Mouse (Mus musculus) kidney, adult 11 months (tissue): ENCODE measurements around the gene Phf24.

Source experiments
- DNase-seq: peaks from one replicate; pipeline ENCODE4 v3.0.0; 2022

The Phf24 gene

DNA sequence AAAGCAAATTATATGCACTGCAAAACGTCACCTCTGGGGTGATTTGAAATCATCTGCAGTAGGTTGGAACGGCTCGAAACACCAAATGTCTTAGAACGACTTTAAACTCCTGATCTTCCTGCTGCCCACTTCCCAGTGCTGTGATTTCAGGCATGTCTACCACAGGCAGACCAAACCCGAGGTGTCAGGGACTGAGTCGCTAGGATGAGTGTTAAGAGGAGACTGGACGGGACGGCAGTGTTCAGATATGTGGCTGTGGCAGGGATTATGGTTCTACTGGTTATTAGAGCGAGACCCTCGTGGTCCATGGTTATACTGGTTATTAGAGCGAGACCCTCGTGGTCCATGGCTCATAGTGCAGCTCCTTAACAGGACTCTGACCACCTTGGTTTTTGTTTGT, 1.1 kb upstream of the Phf24 start:
- no peak for DNase-seq

DNA sequence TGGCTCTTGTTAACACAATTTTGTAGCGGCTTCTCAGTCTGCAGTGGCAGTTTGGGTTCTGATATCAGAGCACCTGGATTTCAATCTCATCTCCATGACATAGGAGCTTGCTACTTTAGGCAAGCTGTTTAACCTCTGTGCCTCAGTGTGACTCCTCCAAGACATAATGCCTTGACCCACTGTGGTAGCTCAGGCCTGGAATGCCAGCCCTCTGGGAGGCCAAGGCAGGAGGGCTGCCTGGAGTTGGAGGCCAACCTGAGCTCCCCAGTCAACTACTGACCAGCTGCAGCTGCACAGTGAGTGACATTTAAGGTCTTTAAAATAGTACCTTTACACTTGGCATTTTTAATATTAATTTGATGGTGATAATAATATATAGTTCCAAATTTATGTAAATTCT, 494 bp upstream of the Phf24 start:
- no peak for DNase-seq

DNA sequence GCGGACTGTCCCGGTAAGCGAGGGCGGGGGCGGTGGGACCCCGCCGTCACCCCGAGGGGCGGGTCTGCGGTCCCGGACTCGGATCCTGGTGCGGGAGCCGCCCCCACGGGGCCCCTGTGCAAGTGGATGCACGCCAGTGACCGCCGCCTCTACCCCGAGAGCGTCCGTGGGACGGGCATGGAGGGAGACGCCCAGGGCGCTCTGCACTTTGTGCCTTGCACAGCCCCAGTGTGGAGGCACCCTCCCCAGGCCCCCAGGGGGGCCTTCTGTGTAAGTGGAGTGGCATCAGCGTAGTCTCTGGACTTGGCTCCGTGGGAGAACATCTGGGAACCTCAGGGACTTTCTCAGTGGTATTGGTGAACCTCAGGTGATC, 928 bp downstream of the Phf24 start:
- DNase-seq: no peak

DNA sequence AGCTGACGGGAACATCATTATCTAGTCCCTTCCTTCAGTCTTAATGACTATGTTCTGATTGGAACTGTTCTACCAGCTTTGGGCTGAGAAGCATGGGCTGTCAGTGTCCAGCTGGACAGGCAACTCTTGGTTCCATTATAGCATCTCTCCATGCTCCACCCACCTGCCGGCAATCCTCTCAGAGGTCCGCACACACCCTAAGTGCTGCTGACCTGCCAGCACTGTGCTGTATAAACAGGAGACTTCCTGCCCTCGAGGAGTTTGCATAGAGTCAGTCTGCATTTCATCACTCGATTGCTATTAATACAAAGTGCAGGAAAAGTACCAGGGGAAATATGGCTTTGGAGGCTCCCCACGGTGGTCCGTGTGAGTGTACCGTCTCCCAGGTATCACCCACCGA, 4.3 kb downstream of the Phf24 start:
- DNase-seq: no peak

DNA sequence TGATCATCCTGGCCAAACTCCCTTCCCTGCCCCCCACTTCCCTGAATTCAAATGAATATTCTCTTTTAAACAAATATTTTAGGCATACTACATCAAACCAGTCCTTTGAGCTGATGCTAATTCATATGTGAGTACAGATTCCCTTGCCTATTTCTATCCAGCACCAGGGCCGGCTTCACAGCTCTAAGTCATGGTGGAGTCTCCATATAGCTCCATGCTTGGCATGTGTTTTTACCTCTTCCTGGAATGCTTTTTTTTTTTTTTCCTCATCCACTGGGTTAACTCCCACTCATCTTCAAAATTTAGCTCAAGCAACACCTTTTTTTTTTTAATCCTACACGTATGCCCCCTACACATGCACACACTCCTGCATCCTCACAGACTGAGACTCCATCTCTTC, 5.1 kb downstream of the Phf24 start:
- no peak for DNase-seq

DNA sequence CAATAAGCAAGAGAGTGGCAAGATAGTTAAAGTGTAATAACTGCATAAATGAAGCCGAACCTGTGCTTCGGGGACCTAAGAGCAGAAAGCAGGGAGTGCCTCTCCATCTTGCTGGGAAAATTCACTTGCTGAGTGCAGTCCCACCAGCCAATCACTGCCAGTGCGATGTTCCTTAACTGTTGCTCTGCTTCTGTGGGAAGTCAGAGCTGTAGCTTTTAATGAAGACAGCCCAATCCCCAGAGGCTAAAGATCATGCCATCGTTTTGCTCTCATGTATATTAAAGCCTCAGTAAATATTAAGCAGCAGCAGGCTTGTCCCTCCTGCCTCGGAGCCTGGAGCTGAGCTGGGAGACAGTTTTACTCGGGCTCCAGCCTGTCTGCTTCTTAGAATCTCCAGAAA, 5.6 kb downstream of the Phf24 start:
- DNase-seq: no peak

DNA sequence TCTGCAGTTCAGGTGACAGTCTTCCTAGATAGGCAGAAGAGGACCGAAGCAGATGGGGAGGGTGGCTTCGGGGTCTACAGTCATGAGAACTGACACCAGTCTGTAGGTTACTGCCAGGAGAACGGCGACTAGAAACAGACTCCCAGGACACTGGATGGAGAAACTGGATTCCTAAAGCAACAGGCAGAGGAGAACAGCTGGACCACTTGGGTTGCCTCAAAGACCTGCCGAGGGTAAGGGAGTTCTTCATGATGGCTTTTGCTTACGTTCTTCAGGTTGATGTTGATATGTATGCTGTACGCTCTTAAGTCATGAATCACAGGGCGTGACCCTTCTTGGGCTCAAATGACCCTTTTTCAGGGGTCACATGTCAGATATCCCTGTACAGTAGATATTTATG, 6.0 kb downstream of the Phf24 start:
- DNase-seq: no peak

DNA sequence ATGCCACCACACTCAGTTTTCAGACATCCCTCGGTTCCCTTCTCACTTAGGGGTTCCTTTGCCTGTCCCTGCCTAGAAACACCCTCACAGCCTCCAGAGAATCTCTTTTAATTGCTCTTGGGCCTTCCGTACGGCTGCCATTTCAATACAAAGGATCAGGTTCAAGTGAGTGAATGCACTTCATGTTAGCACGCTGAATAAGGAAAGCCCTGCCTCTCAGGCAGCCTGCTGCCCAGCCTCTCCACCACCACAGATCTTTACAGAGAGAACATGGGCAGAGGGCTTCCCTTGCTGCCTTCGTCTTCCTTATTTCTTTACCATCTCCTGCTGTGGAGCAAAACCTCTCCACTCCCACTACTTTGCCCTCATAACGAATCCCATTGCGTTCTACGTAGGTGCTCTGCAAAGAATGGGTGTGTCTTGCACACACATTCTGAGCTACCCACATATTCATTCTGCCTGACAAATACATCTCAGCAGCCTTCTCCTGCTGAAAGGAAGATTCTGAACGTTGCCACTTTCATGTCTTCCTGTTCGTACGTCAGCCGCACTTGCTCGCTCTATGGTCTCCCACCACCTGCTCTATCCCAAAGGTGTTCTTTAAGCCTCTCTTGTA, 7.7 kb downstream of the Phf24 start:
- DNase-seq: no peak

DNA sequence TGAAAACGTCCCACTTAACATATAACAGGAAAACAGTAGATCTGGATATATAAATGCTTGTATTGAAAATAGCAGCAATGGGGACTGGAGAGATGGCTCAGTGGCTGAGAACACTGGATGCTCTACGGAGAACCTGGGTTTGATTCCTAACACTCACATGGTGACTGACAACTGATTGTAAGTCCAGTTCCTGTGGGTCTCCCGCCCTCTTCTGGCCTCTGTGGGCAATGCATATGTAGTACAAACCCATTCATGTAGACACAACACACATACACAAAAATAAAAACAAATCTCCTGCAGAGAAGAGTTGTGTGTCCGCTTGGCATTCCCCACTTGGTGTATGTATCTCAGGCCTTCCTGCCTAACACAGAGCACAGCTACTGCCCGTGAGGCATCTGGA, 11.7 kb downstream of the Phf24 start:
- no peak for DNase-seq

DNA sequence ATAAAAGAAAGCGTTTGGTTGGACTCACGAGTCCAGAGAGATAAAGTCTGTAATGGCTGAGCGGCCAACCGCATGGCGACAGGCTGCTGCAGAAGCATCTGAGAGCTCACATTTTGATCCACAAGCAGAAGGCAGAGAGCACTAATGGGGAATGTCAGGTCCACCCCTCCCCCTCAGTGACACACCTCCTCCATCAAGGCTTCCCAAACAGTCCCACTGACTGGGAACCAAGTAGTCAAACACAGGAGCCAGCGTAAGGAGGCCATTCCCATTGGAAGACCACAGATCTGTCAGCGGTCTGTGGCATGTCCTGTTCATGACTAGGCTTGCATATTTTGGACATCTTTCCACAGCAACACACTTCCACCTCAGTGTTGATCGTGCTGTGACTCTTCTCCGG, 12.5 kb downstream of the Phf24 start:
- no peak for DNase-seq

DNA sequence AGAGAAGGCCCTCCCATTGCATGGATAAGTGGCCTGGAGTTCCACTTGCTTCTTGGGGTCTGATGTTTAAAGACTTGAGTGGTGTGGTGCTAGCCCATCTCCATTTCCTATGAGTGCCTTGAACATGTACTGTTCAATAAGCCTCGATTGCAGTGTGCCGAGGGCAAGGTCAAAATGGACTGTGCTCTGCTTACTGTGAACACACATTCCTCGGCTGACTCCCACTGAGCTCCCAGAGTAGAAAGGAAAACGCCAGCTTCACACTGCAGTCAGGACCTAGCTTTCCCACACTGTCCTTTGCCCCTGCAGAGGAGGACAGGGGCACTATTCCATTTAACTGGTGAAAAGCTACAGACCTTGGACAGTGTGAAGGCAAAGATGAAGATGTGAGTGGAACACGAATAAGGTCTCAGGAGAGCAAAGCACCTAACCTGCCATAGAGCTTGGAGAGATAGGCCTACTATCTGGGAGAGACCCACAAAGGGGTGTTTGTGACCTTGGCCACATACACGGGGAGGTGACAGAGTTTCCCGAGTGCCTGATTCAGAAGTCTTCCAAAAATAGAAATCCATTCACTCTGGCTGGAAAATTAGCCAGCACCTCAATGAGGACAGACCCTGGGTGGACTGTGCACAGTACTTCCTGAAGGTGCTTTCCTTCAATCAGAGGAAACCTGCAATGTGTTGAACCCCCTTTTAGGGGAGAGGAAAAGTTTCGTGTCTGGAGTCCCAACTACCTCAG, 15.9 kb downstream of the Phf24 start:
- DNase-seq: peak; percentile 52

DNA sequence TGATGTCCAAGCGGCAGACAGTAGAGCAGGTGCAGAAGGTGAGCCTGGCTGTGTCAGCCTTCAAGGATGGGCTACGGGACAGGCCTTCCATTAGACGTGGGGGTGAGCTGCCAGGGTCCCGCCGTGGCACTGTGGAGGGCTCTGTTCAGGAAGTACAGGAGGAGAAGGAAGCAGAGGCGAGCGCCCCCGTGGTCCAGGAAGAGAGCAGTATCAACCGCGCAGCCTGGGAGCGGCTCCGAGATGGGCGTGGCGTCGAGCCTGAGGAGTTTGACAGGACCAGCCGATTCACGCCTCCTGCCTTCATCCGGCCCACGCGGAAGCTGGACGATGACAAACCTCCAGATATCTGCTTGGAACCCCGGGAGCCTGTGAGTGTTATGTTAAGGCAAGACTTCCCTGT, 17.2 kb downstream of the Phf24 start:
- peak; percentile 49 for DNase-seq

DNA sequence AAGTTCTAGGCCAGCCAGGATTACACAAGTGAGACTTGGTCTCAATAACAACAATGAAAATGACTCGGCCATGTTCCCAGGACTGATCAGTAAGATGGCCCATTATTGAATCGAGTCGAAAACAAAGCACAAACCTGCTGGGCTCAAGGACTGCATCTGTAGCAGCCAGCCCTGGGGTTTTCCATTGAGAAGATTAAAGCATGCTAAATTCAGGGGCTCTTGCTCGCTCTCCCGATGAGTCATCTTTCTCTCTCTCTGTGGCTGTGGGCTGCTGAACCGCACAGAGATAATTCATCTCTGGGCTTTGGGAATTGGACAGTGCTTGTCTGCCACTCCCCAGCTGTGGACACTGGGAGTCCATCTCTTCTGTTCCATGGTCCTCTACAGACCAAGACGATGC, 24.9 kb downstream of the Phf24 start:
- no peak for DNase-seq

DNA sequence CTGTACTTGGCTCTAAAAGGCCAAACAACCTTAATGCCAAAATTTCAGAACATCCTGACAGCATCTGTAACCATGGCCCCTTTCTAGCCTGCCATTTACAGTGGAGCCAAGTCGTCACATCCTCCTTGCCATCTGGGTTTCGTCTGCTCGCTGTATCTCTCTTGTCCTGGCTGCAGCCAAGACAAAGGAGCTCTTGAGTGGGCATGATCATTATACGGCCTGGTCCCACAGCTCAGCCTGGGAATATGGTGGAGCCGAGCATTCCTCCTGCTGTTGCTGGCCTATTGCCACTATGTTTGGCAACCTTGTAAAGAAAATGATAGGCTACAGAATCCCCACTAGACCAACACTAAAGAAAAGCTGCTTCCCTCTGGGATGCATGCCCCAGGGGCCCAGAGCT, 26.9 kb downstream of the Phf24 start:
- DNase-seq: no peak

DNA sequence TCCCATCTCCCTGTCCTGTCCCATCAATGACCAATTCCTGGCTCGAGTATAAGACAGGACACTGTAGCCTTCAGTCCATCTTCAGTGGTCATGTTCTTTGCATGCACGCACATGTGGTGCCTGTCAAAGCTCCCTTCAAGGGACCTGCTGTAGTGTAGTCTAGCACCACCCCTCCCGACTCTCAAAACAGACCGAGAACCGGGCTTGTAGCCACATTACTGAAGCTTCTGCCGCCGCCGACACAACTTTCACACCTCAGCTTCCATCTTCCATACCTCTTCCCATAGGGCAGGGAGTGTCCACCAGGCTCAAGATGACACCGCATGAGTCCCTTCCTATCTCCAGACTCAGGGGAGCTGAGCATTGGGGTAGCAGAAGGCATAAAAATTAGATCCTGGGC, 27.7 kb downstream of the Phf24 start:
- DNase-seq: no peak

DNA sequence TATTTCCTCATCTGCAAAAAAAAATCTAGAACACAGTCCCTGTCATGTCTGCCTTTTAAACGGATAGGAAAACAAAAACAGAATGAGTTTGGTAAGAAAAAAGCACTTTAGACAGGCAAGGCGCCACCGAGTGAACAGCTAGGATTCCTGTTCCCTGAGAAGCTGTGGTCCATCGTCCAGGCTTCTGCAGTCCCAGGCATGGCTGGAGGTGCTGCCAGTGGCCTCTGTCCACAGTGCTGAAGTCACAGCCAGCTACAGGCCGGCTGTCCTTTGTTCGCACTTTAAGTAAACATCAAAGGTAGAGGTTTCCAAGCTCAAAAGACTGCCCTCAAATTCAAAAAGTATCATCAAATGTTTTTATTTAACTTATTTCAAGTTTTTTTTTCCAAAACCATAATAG, 28.6 kb downstream of the Phf24 start:
- DNase-seq: no peak

DNA sequence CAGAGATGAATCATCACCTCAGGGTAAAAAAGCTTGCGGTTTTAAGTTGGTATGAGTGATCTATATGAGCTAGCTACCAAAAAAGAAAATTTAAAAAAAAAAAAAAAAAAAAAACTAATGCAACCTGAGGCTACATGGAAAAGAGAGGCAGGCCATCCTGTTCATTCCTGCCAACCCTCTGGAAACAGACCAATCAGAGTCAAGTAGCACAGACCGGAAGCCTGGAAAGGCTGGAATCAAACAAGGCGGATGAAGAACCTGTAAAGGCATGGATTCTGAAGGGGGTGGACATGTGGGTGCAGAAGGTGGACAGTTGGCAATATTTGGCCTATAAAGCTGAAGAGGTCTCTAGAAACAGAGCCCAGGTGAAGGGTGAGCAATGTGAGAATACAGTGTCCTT, 29.0 kb downstream of the Phf24 start:
- no peak for DNase-seq

DNA sequence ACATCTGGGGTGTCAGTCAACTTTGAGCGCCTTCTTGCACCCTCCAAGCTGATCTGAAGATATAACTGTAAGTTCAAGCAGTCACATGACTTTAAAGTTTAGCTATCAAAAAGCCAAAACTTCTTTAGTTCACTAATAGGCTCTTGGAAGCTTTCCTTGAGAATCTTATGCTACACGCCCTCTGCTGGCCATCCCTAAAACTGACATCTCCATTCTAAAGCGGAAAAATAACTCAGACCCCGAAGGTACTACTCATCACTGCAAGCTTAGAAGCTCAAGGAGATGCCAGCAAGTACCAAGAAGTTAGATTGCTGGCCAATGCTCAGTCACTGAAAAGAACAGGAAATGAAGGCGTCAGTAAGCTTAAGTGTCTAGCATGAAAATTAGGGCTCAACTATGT, 29.5 kb downstream of the Phf24 start:
- peak; percentile 24 for DNase-seq

DNA sequence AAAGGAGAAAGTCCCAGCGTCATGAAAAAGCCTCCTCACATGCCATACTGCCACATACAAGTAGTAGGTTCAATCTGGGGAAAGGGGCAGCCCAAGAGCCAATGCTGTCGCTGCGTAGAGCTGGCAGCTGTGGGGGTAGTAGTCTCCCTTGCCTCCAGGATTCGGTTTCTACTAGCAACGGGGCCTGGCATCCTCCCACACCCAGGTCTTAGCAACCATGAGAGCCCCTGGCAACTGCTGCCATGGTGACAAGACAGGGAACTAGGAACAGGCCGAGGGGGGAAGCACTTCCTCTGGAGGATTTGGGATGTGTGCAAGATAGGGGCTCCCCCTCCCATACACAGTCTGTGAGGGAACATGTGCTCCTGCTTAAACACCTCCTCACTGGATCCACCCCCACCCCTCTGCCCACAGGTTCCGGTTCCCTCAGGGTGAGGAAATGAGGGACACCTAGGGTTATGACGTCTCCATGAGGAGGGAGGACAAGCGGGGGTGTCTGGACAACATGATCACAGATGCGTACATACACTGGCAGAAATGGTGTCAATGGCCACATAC, 30.4 kb downstream of the Phf24 start:
- DNase-seq: no peak

DNA sequence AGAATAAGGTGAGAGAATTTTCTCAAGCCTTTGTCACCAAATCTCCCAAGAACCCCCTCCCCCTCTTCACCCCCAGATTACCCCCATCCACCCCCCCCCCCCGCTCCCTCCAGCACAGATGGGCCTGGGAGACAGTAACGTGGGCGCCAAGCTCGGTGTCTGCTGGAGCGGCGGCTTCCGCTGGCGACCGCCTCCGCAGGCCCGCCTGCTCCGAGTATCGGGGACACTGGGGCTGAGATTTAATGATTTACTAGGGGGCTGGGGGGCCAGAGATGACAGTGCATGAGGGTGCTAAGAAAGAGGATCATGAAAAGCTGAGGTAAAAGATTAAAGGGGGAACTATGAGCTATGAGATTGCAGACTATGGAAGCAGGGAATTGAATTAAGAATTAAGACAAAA, 32.1 kb downstream of the Phf24 start:
- no peak for DNase-seq

DNA sequence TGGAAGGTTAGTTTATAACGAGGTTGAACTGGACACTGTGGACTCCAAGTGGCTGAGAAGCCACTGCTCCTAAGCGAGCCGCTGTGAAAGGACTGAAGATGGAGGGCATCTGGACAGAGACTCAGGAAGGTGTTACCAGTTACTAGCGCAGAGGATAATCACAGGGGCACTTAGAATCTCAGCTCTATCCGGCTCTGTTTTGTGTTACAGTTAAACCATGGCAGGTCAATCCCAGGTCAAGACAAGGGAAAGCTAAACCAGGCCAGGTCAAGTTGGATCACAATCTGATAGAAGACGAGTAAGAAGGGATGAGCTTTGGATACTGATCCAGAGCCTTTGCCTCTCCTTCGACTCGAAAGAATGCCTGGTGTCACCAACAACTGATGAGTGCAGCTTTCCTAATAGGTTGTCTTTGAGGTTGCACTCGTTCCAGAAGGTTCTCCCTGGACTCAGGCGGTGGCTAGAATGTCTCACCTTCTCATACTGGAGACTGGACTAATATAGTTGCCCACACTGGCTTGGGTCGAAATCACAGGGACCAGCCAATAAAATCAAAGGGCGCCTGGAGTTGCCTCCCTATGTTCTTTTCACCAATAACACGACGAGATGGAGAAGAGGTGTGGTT, 32.7 kb downstream of the Phf24 start:
- no peak for DNase-seq

DNA sequence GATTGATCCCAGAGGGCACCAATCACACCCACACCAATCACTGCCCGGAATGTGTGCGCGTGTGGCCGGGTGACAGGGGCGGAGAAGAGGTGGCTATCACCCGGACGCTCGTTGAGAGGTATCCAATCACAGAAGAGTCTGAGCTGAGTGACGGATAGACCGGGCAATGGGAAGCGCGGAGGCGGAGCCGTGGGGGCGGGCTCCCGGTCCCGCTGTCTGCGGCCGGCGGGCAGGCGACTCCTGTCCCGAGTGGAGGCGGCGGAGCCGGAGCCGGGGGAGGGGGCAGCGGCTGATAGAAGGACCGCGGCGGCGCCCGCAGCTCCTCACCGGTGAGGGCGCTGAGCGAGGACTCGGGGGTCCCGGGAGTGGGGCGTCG, 33.2 kb downstream of the Phf24 start, which contains the start of gene Dnajb5:
Gene Dnajb5 (plus strand): TSS at position 139 of the 376 bp plus-strand sequence.
- DNase-seq: peak; percentile 99

DNA sequence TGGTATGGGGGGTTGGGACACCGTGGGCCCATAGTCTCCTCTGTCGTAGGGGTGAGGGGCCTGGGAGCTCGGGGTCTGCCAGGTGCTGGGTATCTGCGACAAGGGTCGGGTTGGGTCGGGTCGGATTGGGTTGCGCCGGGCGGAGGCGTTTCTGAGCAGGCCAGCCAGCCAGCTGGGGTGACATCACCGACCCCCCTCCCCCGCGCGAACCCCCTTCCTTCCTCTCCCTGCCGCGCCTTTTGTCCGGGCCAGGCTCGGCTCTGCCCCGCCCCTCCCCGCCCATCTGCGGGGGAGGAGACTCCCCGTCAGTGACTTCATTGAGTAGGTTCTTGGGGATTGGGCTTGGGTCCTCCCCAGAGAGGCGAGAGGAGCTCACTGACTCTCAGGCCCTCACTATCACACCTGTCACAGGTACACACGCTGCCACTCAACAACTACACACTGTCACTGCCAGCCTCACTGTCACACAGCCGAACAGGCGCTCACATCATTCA, 33.7 kb downstream of the Phf24 start:
- peak; percentile 84 for DNase-seq
